Mouse (Mus musculus) splenic B cell, adult 2 months (primary cell): ENCODE measurements around the gene Olfr1030.
"Not testable (repeated sequence)": the region's sequence is repeated elsewhere in the genome, so short reads cannot be mapped to it uniquely, and the experiment has no call there.

Experiments
- DNase-seq: peaks from one replicate; pipeline ENCODE4 v3.0.0-alpha.2; 2011; ENCODE audit warnings: low read depth, low spot score
- H3K27me3 ChIP-seq: 2 replicates; pipeline ENCODE4 v1.6.1; 2012; ENCODE audit warnings: mild to moderate bottlenecking, low read length, moderate library complexity, mixed read lengths; ENCODE audit not compliant: control insufficient read depth, poor library complexity, insufficient read depth, severe bottlenecking
- H3K36me3 ChIP-seq: 2 replicates; pipeline ENCODE4 v1.6.1; 2012; ENCODE audit warnings: mild to moderate bottlenecking, low read length, moderate library complexity, mixed read lengths; ENCODE audit not compliant: control insufficient read depth, poor library complexity, insufficient read depth, severe bottlenecking

The Olfr1030 gene

GRCm38 (mm10) chr2:85978976-85979375, at the start of gene Olfr1030:
Olfr1030 (plus strand) TSS chr2:85979276.
- Histone ChIP-seq H3K27me3 (no peaks in the 10 kb centered on the region), H3K36me3 (no peaks in the 10 kb centered on the region)
- DNase-seq: no peak

- H3K36me3 ChIP-seq: no peaks in the 10 kb centered on the region
- no peak for DNase-seq
- H3K27me3 ChIP-seq: no peaks in the 10 kb centered on the region
Observed at GRCm38 (mm10) chr2:85950137-85950536, 28.9 kb upstream of the Olfr1030 start, which contains the start of gene Olfr1028. Olfr1028 (plus strand) TSS chr2:85950437.

- no peak for DNase-seq
- no peaks in the 10 kb centered on the region for H3K27me3 ChIP-seq
- H3K36me3 ChIP-seq: no peaks in the 10 kb centered on the region
Observed at GRCm38 (mm10) chr2:85973595-85973994, 5.5 kb upstream of the Olfr1030 start, which contains the start of gene Olfr1029. Olfr1029 (plus strand) TSS chr2:85973895.

GRCm38 (mm10) chr2:85990004-85990403, 10.9 kb downstream of the Olfr1030 start, which contains the start of gene Olfr1031:
Olfr1031 (plus strand) TSS chr2:85990304.
- H3K36me3 ChIP-seq: no peaks in the 10 kb centered on the region
- no peak for DNase-seq
- no peaks in the 10 kb centered on the region for H3K27me3 ChIP-seq

GRCm38 (mm10) chr2:86005240-86005639, 26.2 kb downstream of the Olfr1030 start, which contains the start of gene Olfr1032:
Olfr1032 (plus strand) TSS chr2:86005540.
- H3K27me3 ChIP-seq: no peaks in the 10 kb centered on the region
- DNase-seq: no peak
- H3K36me3 ChIP-seq: no peaks in the 10 kb centered on the region

GRCm38 (mm10) chr2:86020406-86020805, 41.3 kb downstream of the Olfr1030 start, which contains the start of gene Olfr1033:
Olfr1033 (plus strand) TSS chr2:86020633.
- not testable (repeated sequence) for H3K36me3 ChIP-seq, DNase-seq, H3K27me3 ChIP-seq

GRCm38 (mm10) chr2:86021518-86021917, 42.4 kb downstream of the Olfr1030 start:
- not testable (repeated sequence) for H3K36me3 ChIP-seq, H3K27me3 ChIP-seq, DNase-seq
